Mouse (Mus musculus) olfactory bulb, adult 2 months (tissue): ENCODE data around the gene Sntg2.

Source experiments
- CTCF ChIP-seq: fragments of 200-500 bp; IDR thresholded peaks from 2 replicates; pipeline ENCODE4 v1.5.1; 2012; ENCODE audit warnings: low read depth, mild to moderate bottlenecking, low read length, moderate library complexity; ENCODE audit not compliant: insufficient read depth
- POLR2A ChIP-seq: fragments of 200-500 bp; IDR thresholded peaks from 2 replicates; pipeline ENCODE4 v1.6.1; 2012; ENCODE audit warnings: mild to moderate bottlenecking, low read depth, low read length, moderate library complexity; ENCODE audit not compliant: insufficient read depth

DNA sequence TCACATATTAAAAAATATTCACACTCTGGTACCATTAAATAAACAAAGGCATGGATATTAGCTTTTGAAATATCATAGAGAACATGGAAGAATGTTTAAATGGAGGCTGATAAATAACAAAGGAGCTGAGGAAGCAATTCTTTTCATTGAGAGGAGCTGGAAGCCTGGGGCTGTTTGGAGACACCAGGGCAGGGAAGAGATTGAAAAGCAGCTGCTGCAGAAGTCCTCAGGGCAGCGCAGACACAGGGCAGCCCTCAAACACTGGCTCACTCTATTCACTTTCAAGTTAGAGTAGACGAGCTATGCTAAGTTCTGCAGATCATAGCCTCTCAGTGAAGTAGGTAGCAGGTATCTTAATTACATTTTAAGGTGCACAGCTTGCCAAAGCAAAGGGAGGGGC, 164.6 kb downstream of the Sntg2 start:
- TF ChIP-seq CTCF = no peak
- TF ChIP-seq POLR2A = no peak
